Mouse (Mus musculus) MEL (cell line): Measurements from ENCODE around the gene Myl12a. TPM values are rescaled to one million over a fixed set of nuclear protein-coding genes. Genes with fewer than 3 reads are reported as not detected.

Experiments
- DNase-seq: peaks from one replicate; pipeline ENCODE4 v3.0.0; 2011; ENCODE audit warnings: low read depth, low spot score
- H3K27ac ChIP-seq: 2 replicates; pipeline ENCODE4 v1.5.1; 2012; ENCODE audit warnings: low read depth, mild to moderate bottlenecking, control low read depth, low read length, moderate library complexity; ENCODE audit not compliant: control insufficient read depth
- H3K27me3 ChIP-seq, 2 experiments: fragments of 150-350 bp in 1 of 2; sonication (generic) in 1 of 2; 2 replicates each; pipeline ENCODE4 v1.6.1; 2012; ENCODE audit warnings: low read length in 2 of 2, mild to moderate bottlenecking in 2 of 2, improper control_type of control experiment in 1 of 2, moderate library complexity in 1 of 2; ENCODE audit not compliant: insufficient read depth in 2 of 2, control insufficient read depth in 1 of 2
- H3K36me3 ChIP-seq, 2 experiments: 2 replicates each; pipeline ENCODE4 v1.6.1; 2012 to 2014; ENCODE audit warnings: low read length in 2 of 2, improper control_type of control experiment in 1 of 2, inconsistent platforms in 1 of 2, mild to moderate bottlenecking in 1 of 2; ENCODE audit not compliant: insufficient read depth in 2 of 2, control insufficient read depth in 1 of 2
- H3K4me1 ChIP-seq, 2 experiments: fragments of 150-350 bp in 1 of 2; sonication (generic) in 1 of 2; 2 replicates each; pipeline ENCODE4 v1.6.1; 2012; ENCODE audit warnings: low read length in 2 of 2, improper control_type of control experiment in 1 of 2, mild to moderate bottlenecking in 1 of 2; ENCODE audit not compliant: insufficient read depth in 2 of 2, control insufficient read depth in 1 of 2
- H3K4me3 ChIP-seq, 2 experiments: fragments of 150-350 bp in 1 of 2; sonication (generic) in 1 of 2; 2 replicates each; pipeline ENCODE4 v1.5.1; 2012; ENCODE audit warnings: low read depth in 2 of 2, low read length in 2 of 2, mild to moderate bottlenecking in 2 of 2, moderate library complexity in 2 of 2, control low read depth in 1 of 2, improper control_type of control experiment in 1 of 2; ENCODE audit not compliant: control insufficient read depth in 1 of 2, insufficient read depth in 1 of 2
- H3K79me2 ChIP-seq: 2 replicates; pipeline ENCODE4 v1.6.1; 2012; ENCODE audit warnings: mild to moderate bottlenecking, low read length, moderate library complexity; ENCODE audit not compliant: control insufficient read depth, poor library complexity, insufficient read depth
- H3K9ac ChIP-seq: 2 replicates; pipeline ENCODE4 v1.6.1; 2012; ENCODE audit warnings: low read depth, mild to moderate bottlenecking, control low read depth, low read length, moderate library complexity; ENCODE audit not compliant: control insufficient read depth, poor library complexity, severe bottlenecking
- H3K9me3 ChIP-seq: fragments of 150-350 bp; sonication (generic); replicated peaks from 2 replicates; pipeline ENCODE4 v1.6.1; 2012; ENCODE audit warnings: mild to moderate bottlenecking, low read length, improper control_type of control experiment, moderate library complexity; ENCODE audit not compliant: insufficient read depth
- CTCF ChIP-seq, 3 experiments: IDR thresholded peaks in 2 of 3; conservative IDR thresholded peaks in 1 of 3; 2 replicates each; pipeline ENCODE4 v1.5.1; 2011 to 2012; ENCODE audit warnings: low read length in 3 of 3, low read depth in 2 of 3, mild to moderate bottlenecking in 2 of 3, improper control_type of control experiment in 1 of 3, inconsistent platforms in 1 of 3, mixed read lengths in 1 of 3, moderate library complexity in 1 of 3; ENCODE audit not compliant: control insufficient read depth in 1 of 3, insufficient read depth in 1 of 3, poor library complexity in 1 of 3, severe bottlenecking in 1 of 3
- E2F4 ChIP-seq: IDR thresholded peaks from 2 replicates; pipeline ENCODE4 v1.6.1; 2011; ENCODE audit warnings: low read depth, low read length, improper control_type of control experiment, borderline replicate concordance
- EP300 ChIP-seq, 2 experiments: IDR thresholded peaks; 2 replicates each; pipeline ENCODE4 v1.6.1; 2011; ENCODE audit warnings: improper control_type of control experiment in 2 of 2, low read length in 2 of 2, low read depth in 1 of 2, mild to moderate bottlenecking in 1 of 2
- ETS1 ChIP-seq: IDR thresholded peaks from 2 replicates; pipeline ENCODE4 v1.6.1; 2012; ENCODE audit warnings: low read depth, mild to moderate bottlenecking, inconsistent platforms, low read length, improper control_type of control experiment, moderate library complexity
- GATA1 ChIP-seq: IDR thresholded peaks from 2 replicates; pipeline ENCODE4 v1.6.1; 2011; ENCODE audit warnings: low read depth, low read length, improper control_type of control experiment
- KAT2A ChIP-seq: conservative IDR thresholded peaks from 2 replicates; pipeline ENCODE4 v1.6.1; 2012; ENCODE audit warnings: low read depth, low read length, improper control_type of control experiment, inconsistent platforms
- MAFK ChIP-seq: IDR thresholded peaks from 2 replicates; pipeline ENCODE4 v1.6.1; 2011; ENCODE audit warnings: low read depth, mild to moderate bottlenecking, low read length, improper control_type of control experiment, borderline replicate concordance
- MEF2A ChIP-seq: IDR thresholded peaks from 2 replicates; pipeline ENCODE4 v1.6.1; 2014; ENCODE audit warnings: low read depth, mild to moderate bottlenecking, inconsistent platforms, low read length, improper control_type of control experiment; ENCODE audit not compliant: poor library complexity, insufficient replicate concordance, severe bottlenecking; ENCODE audit errors: extremely low read depth
- MYC ChIP-seq: IDR thresholded peaks from 2 replicates; pipeline ENCODE4 v1.6.1; 2011; ENCODE audit warnings: low read depth, mild to moderate bottlenecking, low read length, improper control_type of control experiment, moderate library complexity
- NELFE ChIP-seq: IDR thresholded peaks from 2 replicates; pipeline ENCODE4 v1.6.1; 2011; ENCODE audit warnings: low read depth, low read length, improper control_type of control experiment
- POLR2AphosphoS5 ChIP-seq: IDR thresholded peaks from 2 replicates; pipeline ENCODE4 v1.6.1; 2012; ENCODE audit warnings: low read depth, borderline replicate concordance, mild to moderate bottlenecking, inconsistent platforms, low read length, moderate library complexity, mixed read lengths
- RCOR1 ChIP-seq: IDR thresholded peaks from 2 replicates; pipeline ENCODE4 v1.6.1; 2012; ENCODE audit warnings: low read depth, mild to moderate bottlenecking, inconsistent platforms, low read length, improper control_type of control experiment
- SIN3A ChIP-seq: IDR thresholded peaks from 2 replicates; pipeline ENCODE4 v1.6.1; 2012; ENCODE audit warnings: low read length, improper control_type of control experiment, inconsistent platforms
- SMC3 ChIP-seq: IDR thresholded peaks from 2 replicates; pipeline ENCODE4 v1.6.1; 2011; ENCODE audit warnings: low read depth, low read length, improper control_type of control experiment
- TAL1 ChIP-seq: IDR thresholded peaks from 2 replicates; pipeline ENCODE4 v1.6.1; 2012; ENCODE audit warnings: mild to moderate bottlenecking, inconsistent platforms, low read length, moderate library complexity, mixed read lengths
- TBP ChIP-seq: IDR thresholded peaks from 2 replicates; pipeline ENCODE4 v1.8.0; 2011; ENCODE audit warnings: low read depth, low read length, improper control_type of control experiment
- UBTF ChIP-seq: IDR thresholded peaks from 2 replicates; pipeline ENCODE4 v1.6.1; 2012; ENCODE audit warnings: low read depth, mild to moderate bottlenecking, inconsistent platforms, low read length, improper control_type of control experiment, moderate library complexity, borderline replicate concordance; ENCODE audit not compliant: insufficient read depth
- ZC3H11A ChIP-seq: IDR thresholded peaks from 2 replicates; pipeline ENCODE4 v1.6.1; 2012; ENCODE audit warnings: low read depth, mild to moderate bottlenecking, inconsistent platforms, low read length, improper control_type of control experiment
- ZMIZ1 ChIP-seq: IDR thresholded peaks from 2 replicates; pipeline ENCODE4 v1.6.1; 2012; ENCODE audit warnings: low read depth, mild to moderate bottlenecking, inconsistent platforms, low read length, improper control_type of control experiment, moderate library complexity
- ZNF384 ChIP-seq: IDR thresholded peaks from 2 replicates; pipeline ENCODE4 v1.6.1; 2012; ENCODE audit warnings: low read depth, mild to moderate bottlenecking, inconsistent platforms, low read length, improper control_type of control experiment
- polyA plus RNA-seq, 2 experiments: library from polyadenylated mRNA; stranded (reverse) in 1 of 2; unstranded in 1 of 2; fragments of >175 nt in 1 of 2; fragments of >200 nt in 1 of 2; gene quantifications; 2 replicates each; pipeline versions ENCODE4 v1.2.1 to v1.2.4; 2012; ENCODE audit warnings: low replicate concordance in 2 of 2, low read depth in 1 of 2; ENCODE audit not compliant: insufficient read length in 2 of 2, insufficient read depth in 1 of 2, missing spikeins in 1 of 2
- total RNA-seq: library from RNA; depleted of rRNA; stranded (reverse); fragments of 300-350 nt; gene quantifications from 2 replicates; pipeline ENCODE4 v1.2.3, GENCODE M21; 2012

Myl12a gene
- total and polyA plus RNA-seq, 3 experiments = 113 to 130 TPM; not detected in 1

DNA sequence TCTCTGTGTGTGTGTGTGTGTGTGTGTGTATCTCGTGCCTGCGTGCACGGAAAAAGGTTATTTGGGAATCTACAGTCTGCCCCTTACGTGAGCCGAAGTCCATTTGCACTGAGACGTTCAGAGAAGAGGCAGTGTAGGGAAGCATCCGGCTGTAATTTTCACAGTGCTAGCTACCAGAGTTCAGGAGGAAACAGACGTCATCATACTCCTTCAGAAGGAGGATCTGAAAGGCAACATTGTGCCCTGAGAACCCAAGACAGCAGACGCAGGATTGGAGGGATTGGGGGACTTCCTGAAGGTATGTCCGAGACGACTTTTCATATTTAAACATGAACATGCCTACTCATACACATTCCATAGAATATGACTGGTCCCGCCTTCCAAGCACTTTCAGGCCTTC lies 35.0 kb downstream of the Myl12a start:
- H3K79me2 ChIP-seq = no peaks in the 10 kb centered on the region
- no peaks in the 10 kb centered on the region for H3K27me3 ChIP-seq
- H3K4me3 ChIP-seq = no peak overlapping the region
- DNase-seq = no peak
- H3K4me1 ChIP-seq = peaks cover 0 to 13% of the 10 kb centered on the region in 2 experiments; a peak in 1 of 4 replicates
- no peaks in the 10 kb centered on the region for H3K9me3 ChIP-seq
- H3K27ac ChIP-seq = no peak overlapping the region
- H3K36me3 ChIP-seq = peaks cover 0 to 10% of the 10 kb centered on the region in 2 experiments; a peak in 2 of 4 replicates
- TF ChIP-seq KAT2A (no peak), ZC3H11A (no peak), TBP (no peak), ZNF384 (no peak), EP300 (IDR thresholded peaks at IDR 0.05; ENCODE audit: low read depth in 1 of 2, low read length in 2 of 2) (no peak), GATA1 (no peak), NELFE (no peak), RCOR1 (no peak), ETS1 (no peak), SMC3 (no peak), SIN3A (no peak), MEF2A (no peak), E2F4 (no peak), MAFK (no peak), ZMIZ1 (no peak), CTCF (IDR thresholded peaks at IDR 0.05 in 2 of 3, conservative IDR thresholded peaks at IDR 0.05 in 1 of 3; ENCODE audit: control insufficient read depth in 1 of 3, insufficient read depth in 1 of 3, low read depth in 2 of 3, low read length in 3 of 3, poor library complexity in 1 of 3, severe bottlenecking in 1 of 3) (no peak), TAL1 (no peak)
- H3K9ac ChIP-seq = no peak overlapping the region

DNA sequence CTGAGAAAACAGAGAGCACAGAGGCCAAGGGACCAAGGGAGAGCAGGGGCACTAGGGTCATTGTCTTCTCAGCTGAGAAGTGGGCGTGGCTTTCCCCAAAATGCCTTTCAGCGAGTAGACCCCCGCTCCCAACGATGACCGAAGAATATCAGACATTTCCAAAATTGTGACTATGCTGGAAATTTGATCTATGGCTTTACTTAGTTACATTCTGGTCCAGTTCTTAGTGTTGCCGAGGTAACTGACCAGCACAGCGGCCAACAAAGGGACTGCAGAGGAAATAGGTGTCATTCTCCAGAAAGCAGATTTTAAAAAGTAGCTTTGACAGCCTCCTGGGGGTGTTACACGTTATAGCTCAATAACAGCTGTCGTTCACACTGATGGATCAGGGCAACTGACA lies 35.5 kb downstream of the Myl12a start:
- no peaks in the 10 kb centered on the region for H3K27me3 ChIP-seq
- no peaks in the 10 kb centered on the region for H3K79me2 ChIP-seq
- no peak overlapping the region for H3K27ac ChIP-seq
- no peaks in the 10 kb centered on the region for H3K9me3 ChIP-seq
- H3K36me3 ChIP-seq = peaks cover 0 to 10% of the 10 kb centered on the region in 2 experiments; a peak in 2 of 4 replicates
- H3K4me3 ChIP-seq = no peak overlapping the region
- H3K9ac ChIP-seq = no peak overlapping the region
- DNase-seq = no peak
- H3K4me1 ChIP-seq = peaks cover 0 to 13% of the 10 kb centered on the region in 2 experiments; a peak in 1 of 4 replicates
- TF ChIP-seq MYC (no peak), POLR2AphosphoS5 (no peak), UBTF (no peak)
